Mouse (Mus musculus): ENCODE data around the gene Pou2f1.

DNA sequence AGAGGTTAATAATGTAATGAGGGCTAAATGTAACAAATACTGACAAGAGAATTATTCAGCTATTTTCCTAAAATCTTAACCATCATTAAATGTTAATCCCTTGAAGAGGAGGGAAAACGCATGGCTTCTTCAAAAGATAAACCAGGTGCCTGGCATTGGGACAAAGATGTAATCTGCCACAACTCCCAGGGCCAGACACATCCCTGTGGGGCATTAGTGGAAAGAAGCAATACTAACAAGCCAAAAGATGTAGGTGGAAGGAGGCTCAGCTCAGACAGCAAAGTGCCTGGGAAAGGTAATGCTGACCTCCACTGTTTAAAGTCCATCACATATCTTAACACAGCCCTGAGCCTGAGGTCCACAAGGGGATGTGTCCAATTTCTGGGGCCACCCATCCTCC lies 80.0 kb downstream of the Pou2f1 start:
- TF ChIP-seq CTCF (IDR thresholded peaks at IDR 0.05; ENCODE audit: borderline replicate concordance, extremely low read depth, insufficient read depth, insufficient read length): no peak
- TF ChIP-seq POLR2A (IDR thresholded peaks at IDR 0.05; ENCODE audit: borderline replicate concordance, extremely low read depth, insufficient read depth, insufficient read length, poor library complexity, severe bottlenecking): no peak
